Mouse (Mus musculus): ENCODE results near the gene Best3. TPM values are rescaled to one million over a fixed set of nuclear protein-coding genes. Genes with fewer than 3 reads are reported as not detected.

Best3 gene
- polyA plus RNA-seq (2014; fragmentation: Nextera tagmentation; extraction: Ambion mirVana), result 0.09 and 0.26 TPM in 2 replicates

DNA sequence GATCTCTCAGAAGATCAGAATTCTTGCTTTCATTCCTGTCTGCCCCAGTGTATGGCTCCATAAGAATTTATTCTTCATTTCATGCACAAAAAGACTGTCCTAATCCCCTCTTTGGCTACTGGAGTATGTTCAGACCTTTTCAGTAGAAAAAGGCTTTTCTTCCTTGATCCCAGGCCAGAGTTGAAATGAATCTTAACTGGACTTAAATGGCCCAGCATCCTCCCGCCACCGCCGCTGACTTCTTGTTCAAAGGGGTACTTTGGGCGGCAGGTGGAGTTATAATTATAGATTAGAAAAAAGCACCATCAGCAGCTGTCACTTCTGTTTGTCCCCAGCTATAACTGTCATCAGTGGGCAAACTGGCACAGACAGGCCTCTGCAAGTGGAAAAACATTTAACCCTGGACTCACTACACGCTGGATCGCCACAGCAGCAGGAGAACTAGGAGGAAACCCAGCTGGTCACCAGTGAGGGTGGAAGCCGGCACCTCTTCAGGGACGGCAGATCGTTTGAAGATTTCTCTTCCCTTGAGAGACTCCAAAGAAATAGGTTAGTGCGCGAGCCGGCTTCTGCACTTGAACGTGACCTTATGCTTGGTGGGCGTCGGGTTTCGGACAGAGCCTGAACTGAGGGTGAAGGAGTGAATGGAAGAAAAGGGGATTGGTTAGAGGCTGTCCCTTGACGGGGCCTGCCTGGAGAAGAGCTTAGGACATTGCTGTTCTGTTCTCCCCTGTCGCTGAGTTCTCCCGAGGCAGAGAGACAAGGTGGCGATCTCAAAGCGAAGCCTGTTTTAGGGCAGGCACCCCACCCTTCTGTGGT is at the start of gene Best3:
Gene Best3 (plus strand): TSS at position 51 of the 819 bp plus-strand sequence.
- no peak for DNase-seq (ENCODE audit: low spot score)
- Histone ChIP-seq H3K4me1 (replicated peaks; ENCODE audit: control insufficient read depth, insufficient read depth, low read length) (peaks cover 13% of the 10 kb centered on the region), H3K9me3 (ENCODE audit: control insufficient read depth, low read length) (no peaks in the 10 kb centered on the region), H3K4me2 (replicated peaks) (peak within 1 kb of the TSS; percentile 22), H3K36me3 (replicated peaks; ENCODE audit: control insufficient read depth, insufficient read depth) (no peaks in the 10 kb centered on the region), H3K27me3 (ENCODE audit: control insufficient read depth, insufficient read depth, low read length) (no peaks in the 10 kb centered on the region; the same call in 1 of the 2 replicates), H3K4me3 (replicated peaks; ENCODE audit: low read length) (no peak within 1 kb of the TSS), H3K27ac (0 out of 2 replicates have a peak within 1 kb of the TSS, but pooled peaks have one; percentile 38), H3K9ac (no peak within 1 kb of the TSS)
- WGBS, result 43% methylated on average over 21 of the region's 21 CpGs
- ATAC-seq (ENCODE audit: low FRiP score), result no peak

DNA sequence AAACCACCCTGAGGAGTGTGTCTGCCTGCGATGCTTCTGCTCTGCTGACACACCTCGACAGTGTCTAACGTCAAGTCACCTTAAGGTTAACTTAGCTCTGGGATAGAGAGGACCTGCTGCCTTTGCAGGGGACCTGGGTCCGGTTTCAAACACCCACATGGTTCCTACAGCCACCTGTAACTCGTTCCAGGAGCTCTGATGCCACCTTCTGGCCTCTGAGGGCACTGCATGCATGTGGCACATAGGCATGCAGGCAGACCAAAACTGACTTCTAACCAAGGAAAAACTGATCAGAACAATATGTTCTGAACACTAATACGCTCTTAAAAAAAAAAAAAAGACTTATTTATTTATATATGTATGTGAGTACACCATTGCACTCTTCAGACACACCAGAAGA is 43.1 kb upstream of the Best3 start:
- Histone ChIP-seq H3K36me3 (replicated peaks; ENCODE audit: control insufficient read depth, insufficient read depth) (peaks cover 19% of the 10 kb centered on the region), H3K27ac (no peak overlapping the region), H3K4me3 (replicated peaks; ENCODE audit: low read length) (no peak overlapping the region), H3K27me3 (ENCODE audit: control insufficient read depth, insufficient read depth, low read length) (no peaks in the 10 kb centered on the region), H3K4me1 (replicated peaks; ENCODE audit: control insufficient read depth, insufficient read depth, low read length) (no peaks in the 10 kb centered on the region), H3K9me3 (ENCODE audit: control insufficient read depth, low read length) (peaks cover 8% of the 10 kb centered on the region), H3K9ac (no peak overlapping the region), H3K4me2 (replicated peaks) (no peak overlapping the region)
- DNase-seq (ENCODE audit: low spot score), result no peak
- WGBS, result 91% methylated on average over 6 of the region's 6 CpGs
- ATAC-seq (ENCODE audit: low FRiP score), result no peak

DNA sequence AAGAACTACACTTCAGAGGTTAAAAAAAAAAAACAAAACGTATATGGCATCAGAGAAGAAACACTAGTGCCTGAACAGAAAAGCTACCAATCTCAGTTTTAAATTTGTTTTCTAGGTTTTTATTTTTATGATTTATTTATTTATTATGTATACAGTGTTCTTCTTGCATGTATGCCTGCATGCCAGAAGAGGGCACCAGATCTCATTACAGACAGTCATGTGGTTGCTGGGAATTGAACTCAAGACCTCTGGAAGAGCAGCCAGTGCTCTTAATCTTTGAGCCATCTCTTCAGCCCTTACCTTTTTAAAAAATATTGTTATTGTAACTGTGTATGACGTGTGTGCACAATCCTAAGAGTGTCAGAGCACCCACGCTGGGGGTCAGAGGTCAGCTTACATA is 42.0 kb upstream of the Best3 start:
- peaks cover 9% of the 10 kb centered on the region for H3K4me1 ChIP-seq (replicated peaks; ENCODE audit: control insufficient read depth, insufficient read depth, low read length)
- no peak overlapping the region for H3K9ac ChIP-seq
- no peak overlapping the region for H3K4me3 ChIP-seq (replicated peaks; ENCODE audit: low read length)
- no peaks in the 10 kb centered on the region for H3K27me3 ChIP-seq (ENCODE audit: control insufficient read depth, insufficient read depth, low read length)
- no peak for DNase-seq (ENCODE audit: low spot score)
- WGBS, result 93% methylated on average over 3 of the region's 3 CpGs
- H3K9me3 ChIP-seq (ENCODE audit: control insufficient read depth, low read length), result peaks cover 8% of the 10 kb centered on the region
- H3K36me3 ChIP-seq (replicated peaks; ENCODE audit: control insufficient read depth, insufficient read depth), result peaks cover 8% of the 10 kb centered on the region; the same call in 1 of the 2 replicates
- no peak overlapping the region for H3K27ac ChIP-seq
- ATAC-seq (ENCODE audit: low FRiP score), result no peak
- H3K4me2 ChIP-seq (replicated peaks), result no peak overlapping the region

DNA sequence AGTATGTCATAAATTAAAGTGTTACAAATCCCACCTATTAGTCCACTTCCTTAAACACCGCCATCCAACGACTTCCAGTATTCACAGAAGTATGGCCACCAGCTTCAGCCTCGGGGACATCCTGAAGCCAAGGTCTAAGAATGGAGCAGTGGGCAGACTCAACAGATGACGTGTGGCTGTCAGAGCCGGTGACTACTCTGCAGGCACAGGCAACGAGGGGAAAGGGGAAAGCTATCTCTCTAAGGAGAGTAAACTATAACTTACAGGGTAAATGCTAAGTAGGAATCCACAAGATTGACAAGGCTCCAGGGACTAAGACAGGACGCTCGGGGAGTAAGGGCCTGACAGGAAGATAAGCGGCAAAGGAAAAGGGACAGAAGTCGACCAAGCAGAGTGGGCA is 41.2 kb upstream of the Best3 start:
- Histone ChIP-seq H3K27me3 (ENCODE audit: control insufficient read depth, insufficient read depth, low read length) (no peaks in the 10 kb centered on the region), H3K27ac (no peak overlapping the region), H3K9ac (no peak overlapping the region), H3K9me3 (ENCODE audit: control insufficient read depth, low read length) (peaks cover 8% of the 10 kb centered on the region), H3K36me3 (replicated peaks; ENCODE audit: control insufficient read depth, insufficient read depth) (peaks cover 7% of the 10 kb centered on the region; the same call in 1 of the 2 replicates), H3K4me3 (replicated peaks; ENCODE audit: low read length) (no peak overlapping the region), H3K4me1 (replicated peaks; ENCODE audit: control insufficient read depth, insufficient read depth, low read length) (peaks cover 11% of the 10 kb centered on the region), H3K4me2 (replicated peaks) (no peak overlapping the region)
- 70% methylated on average over 10 of the region's 10 CpGs for WGBS
- DNase-seq (ENCODE audit: low spot score), result no peak
- no peak for ATAC-seq (ENCODE audit: low FRiP score)

DNA sequence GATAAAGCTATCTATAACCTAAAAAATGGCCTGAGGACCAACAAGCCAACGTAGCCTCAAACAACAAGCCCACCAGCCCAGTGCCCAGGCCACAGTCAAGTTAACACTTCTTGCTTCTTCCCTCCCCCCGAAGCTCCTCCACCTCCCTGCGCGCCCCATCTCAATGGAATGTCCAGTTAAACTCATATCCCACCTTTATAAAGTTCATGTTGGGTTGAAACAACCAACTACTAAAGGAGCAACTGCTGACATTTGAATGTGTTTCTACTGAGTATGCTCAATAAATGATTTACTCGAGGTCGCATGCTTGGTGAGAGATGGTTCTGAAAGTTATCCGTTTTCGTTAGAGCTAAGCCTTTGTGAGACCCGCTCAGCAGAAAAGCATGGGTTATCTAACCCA is 37.7 kb upstream of the Best3 start:
- no peak for DNase-seq (ENCODE audit: low spot score)
- no peak overlapping the region for H3K9ac ChIP-seq
- no peak for ATAC-seq (ENCODE audit: low FRiP score)
- peaks cover 4% of the 10 kb centered on the region; the same call in 1 of the 2 replicates for H3K9me3 ChIP-seq (ENCODE audit: control insufficient read depth, low read length)
- H3K4me3 ChIP-seq (replicated peaks; ENCODE audit: low read length), result peak overlapping the region; percentile 85
- H3K36me3 ChIP-seq (replicated peaks; ENCODE audit: control insufficient read depth, insufficient read depth), result no peaks in the 10 kb centered on the region
- H3K4me2 ChIP-seq (replicated peaks), result peak overlapping the region; percentile 77
- H3K27me3 ChIP-seq (ENCODE audit: control insufficient read depth, insufficient read depth, low read length), result no peaks in the 10 kb centered on the region
- 76% methylated on average over 9 of the region's 9 CpGs for WGBS
- no peak overlapping the region for H3K27ac ChIP-seq
- peaks cover 11% of the 10 kb centered on the region for H3K4me1 ChIP-seq (replicated peaks; ENCODE audit: control insufficient read depth, insufficient read depth, low read length)

DNA sequence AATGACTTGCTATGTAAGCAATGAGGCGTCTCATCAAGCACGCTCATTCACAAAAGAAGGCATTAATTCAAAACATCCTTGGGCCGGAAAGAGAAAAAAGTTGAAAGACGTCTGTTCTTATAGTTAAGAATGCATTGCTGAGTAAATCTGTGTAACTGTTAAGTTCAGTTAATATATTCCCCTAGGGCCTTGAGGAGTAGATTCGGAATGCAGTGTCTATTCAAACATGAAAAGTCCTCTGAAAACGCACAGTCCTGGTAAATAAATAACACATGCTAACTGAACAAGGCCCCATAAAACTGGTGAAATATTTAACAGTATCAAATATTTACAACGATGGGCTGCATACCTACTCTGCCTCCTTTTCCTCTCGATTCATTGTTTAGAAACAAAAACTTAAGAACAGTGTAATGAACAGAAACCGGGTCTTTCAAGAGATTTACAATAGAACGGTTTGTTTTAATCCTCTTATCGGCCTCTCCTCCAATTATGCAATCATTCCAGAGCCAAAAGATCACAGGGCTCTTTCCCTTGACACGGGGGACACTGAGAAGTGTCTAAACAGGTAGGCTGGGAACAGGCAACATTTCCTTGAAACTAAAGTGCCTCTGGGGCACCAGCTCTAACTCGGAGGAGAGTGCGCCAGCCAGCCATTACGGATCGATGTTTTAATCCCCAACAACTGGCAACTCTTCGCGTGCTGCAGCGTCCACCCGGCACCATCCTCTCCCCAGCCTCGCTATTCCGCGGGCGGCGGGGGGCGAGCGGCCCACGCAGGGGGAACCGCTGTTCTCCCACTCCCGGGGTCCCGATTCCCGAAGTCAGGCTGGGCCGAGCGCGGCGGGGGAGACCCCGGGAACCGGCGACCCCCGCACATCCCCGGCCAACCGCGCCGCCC is 36.8 kb upstream of the Best3 start:
- ATAC-seq (ENCODE audit: low FRiP score), result peak; percentile 23
- no peak for DNase-seq (ENCODE audit: low spot score)
- no peaks in the 10 kb centered on the region for H3K36me3 ChIP-seq (replicated peaks; ENCODE audit: control insufficient read depth, insufficient read depth)
- no peaks in the 10 kb centered on the region for H3K27me3 ChIP-seq (ENCODE audit: control insufficient read depth, insufficient read depth, low read length)
- H3K9ac ChIP-seq, result peak overlapping the region; percentile 77
- under 1% methylated on average over 42 of the region's 44 CpGs for WGBS
- peak overlapping the region; percentile 77 for H3K4me2 ChIP-seq (replicated peaks)
- peak overlapping the region; percentile 85 for H3K4me3 ChIP-seq (replicated peaks; ENCODE audit: low read length)
- peaks cover 11% of the 10 kb centered on the region for H3K4me1 ChIP-seq (replicated peaks; ENCODE audit: control insufficient read depth, insufficient read depth, low read length)
- H3K9me3 ChIP-seq (ENCODE audit: control insufficient read depth, low read length), result peaks cover 4% of the 10 kb centered on the region; the same call in 1 of the 2 replicates
- H3K27ac ChIP-seq, result peak overlapping the region; percentile 85

DNA sequence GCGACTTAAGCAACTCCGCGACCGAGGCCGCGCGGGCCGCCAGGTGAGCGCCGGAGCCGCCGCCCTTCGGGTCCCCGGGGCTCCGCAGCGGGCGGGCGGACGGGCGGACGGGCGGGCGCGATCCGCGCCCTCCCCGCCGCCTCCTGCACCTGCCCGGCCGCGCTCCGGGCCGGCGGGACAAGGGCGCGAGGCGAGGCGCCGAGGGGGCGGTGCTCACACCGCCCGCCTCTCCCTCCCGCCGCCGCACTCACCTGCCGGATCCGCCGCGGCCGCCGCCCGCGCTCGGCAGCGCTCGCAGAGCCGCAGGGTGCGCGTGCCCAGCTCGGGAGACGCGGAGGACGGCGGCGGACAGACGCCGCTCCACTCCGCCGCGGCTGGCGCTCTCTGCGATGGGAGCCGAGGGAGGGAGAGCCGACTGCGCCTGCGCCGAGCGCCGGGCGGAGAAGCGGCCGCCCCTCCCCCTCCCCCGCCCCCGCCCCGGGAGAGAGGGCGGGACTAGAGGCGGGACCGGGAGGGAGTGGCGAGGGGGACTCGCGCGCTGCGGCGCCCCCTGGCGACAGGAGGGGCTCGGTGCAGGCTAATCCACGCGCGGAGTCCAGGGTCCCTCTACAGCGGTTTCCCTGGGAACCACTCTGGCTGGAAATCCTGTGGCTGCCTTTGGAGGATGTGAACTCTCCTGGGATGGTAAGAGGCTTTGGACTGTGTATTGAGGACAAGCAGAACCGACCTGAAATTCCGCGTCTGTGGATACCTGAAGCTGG is 35.9 kb upstream of the Best3 start, which contains the start of gene Rab3ip:
Gene Rab3ip (minus strand): TSS at position 761 of the 761 bp plus-strand sequence.
- Histone ChIP-seq H3K27me3 (ENCODE audit: control insufficient read depth, insufficient read depth, low read length) (no peaks in the 10 kb centered on the region), H3K4me1 (replicated peaks; ENCODE audit: control insufficient read depth, insufficient read depth, low read length) (peaks cover 11% of the 10 kb centered on the region), H3K9ac (peak within 1 kb of the TSS; percentile 77), H3K9me3 (ENCODE audit: control insufficient read depth, low read length) (peaks cover 4% of the 10 kb centered on the region; the same call in 1 of the 2 replicates), H3K4me2 (replicated peaks) (peak within 1 kb of the TSS; percentile 77), H3K4me3 (replicated peaks; ENCODE audit: low read length) (peak within 1 kb of the TSS; percentile 85), H3K36me3 (replicated peaks; ENCODE audit: control insufficient read depth, insufficient read depth) (no peaks in the 10 kb centered on the region), H3K27ac (peak within 1 kb of the TSS; percentile 85)
- ATAC-seq (ENCODE audit: low FRiP score), result peak; percentile 95
- peak; percentile 95 for DNase-seq (ENCODE audit: low spot score)
- under 1% methylated on average over 83 of the region's 103 CpGs for WGBS

DNA sequence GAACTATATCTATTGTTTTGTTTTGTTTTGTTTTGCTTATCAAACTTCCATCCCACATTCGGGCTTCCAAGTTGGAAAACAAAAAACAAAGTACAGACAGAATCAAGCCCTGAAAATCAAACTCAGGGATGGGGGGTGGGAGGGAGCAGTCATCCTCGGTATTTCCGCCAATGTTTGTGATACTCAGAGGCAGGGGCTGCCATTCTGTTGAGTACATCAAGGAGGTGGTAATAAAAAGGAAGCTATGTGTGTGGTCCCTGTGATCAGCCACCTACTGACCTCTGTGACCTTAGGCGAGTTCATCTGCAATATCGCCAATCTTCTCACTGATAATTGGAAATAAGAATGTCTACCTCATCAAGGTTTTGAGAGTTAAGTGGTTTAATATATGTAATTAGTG is 35.2 kb upstream of the Best3 start:
- Histone ChIP-seq H3K36me3 (replicated peaks; ENCODE audit: control insufficient read depth, insufficient read depth) (no peaks in the 10 kb centered on the region), H3K9me3 (ENCODE audit: control insufficient read depth, low read length) (peaks cover 4% of the 10 kb centered on the region; the same call in 1 of the 2 replicates), H3K4me1 (replicated peaks; ENCODE audit: control insufficient read depth, insufficient read depth, low read length) (peaks cover 11% of the 10 kb centered on the region), H3K9ac (no peak overlapping the region), H3K27me3 (ENCODE audit: control insufficient read depth, insufficient read depth, low read length) (no peaks in the 10 kb centered on the region), H3K27ac (no peak overlapping the region), H3K4me3 (replicated peaks; ENCODE audit: low read length) (peak overlapping the region; percentile 85), H3K4me2 (replicated peaks) (peak overlapping the region; percentile 43)
- ATAC-seq (ENCODE audit: low FRiP score) (no peak; the same call in 1 of the 2 replicates), DNase-seq (ENCODE audit: low spot score) (no peak)
- WGBS, result 27% methylated on average over 5 of the region's 5 CpGs

All from hindbrain, embryonic 14.5 days (tissue).